Mouse (Mus musculus): ENCODE data around the gene Nr1h4.

- TF ChIP-seq POLR2A (IDR thresholded peaks at IDR 0.05; ENCODE audit: extremely low read depth, insufficient read depth, low read length) = no peak
- TF ChIP-seq CTCF (IDR thresholded peaks at IDR 0.05; ENCODE audit: extremely low read depth, insufficient read depth, low read length) = no peak
These were observed 2.2 kb downstream of the Nr1h4 start for GRCm38 (mm10) chr10:89531194-89531634.

Data from cortical plate, adult 2 months (tissue).